Mouse (Mus musculus) MEL (cell line): ENCODE measurements around the gene Olfr370.

Experiments
- CHD2 ChIP-seq: IDR thresholded peaks from 2 replicates; pipeline ENCODE4 v1.6.1; 2011; ENCODE audit warnings: low read length, improper control_type of control experiment
- CTCF ChIP-seq, 3 experiments: IDR thresholded peaks in 2 of 3; conservative IDR thresholded peaks in 1 of 3; 2 replicates each; pipeline ENCODE4 v1.5.1; 2011 to 2012; ENCODE audit warnings: low read length in 3 of 3, low read depth in 2 of 3, mild to moderate bottlenecking in 2 of 3, improper control_type of control experiment in 1 of 3, inconsistent platforms in 1 of 3, mixed read lengths in 1 of 3, moderate library complexity in 1 of 3; ENCODE audit not compliant: control insufficient read depth in 1 of 3, insufficient read depth in 1 of 3, poor library complexity in 1 of 3, severe bottlenecking in 1 of 3
- ELF1 ChIP-seq: IDR thresholded peaks from 2 replicates; pipeline ENCODE4 v1.6.1; 2014; ENCODE audit warnings: low read depth, mild to moderate bottlenecking, inconsistent platforms, low read length, improper control_type of control experiment, moderate library complexity
- ETS1 ChIP-seq: IDR thresholded peaks from 2 replicates; pipeline ENCODE4 v1.6.1; 2012; ENCODE audit warnings: low read depth, mild to moderate bottlenecking, inconsistent platforms, low read length, improper control_type of control experiment, moderate library complexity
- HCFC1 ChIP-seq: IDR thresholded peaks from 2 replicates; pipeline ENCODE4 v1.6.1; 2012; ENCODE audit warnings: low read depth, mild to moderate bottlenecking, inconsistent platforms, low read length, improper control_type of control experiment, moderate library complexity
- MAX ChIP-seq: IDR thresholded peaks from 2 replicates; pipeline ENCODE4 v1.6.1; 2011; ENCODE audit warnings: low read length, improper control_type of control experiment
- MYC ChIP-seq: IDR thresholded peaks from 2 replicates; pipeline ENCODE4 v1.6.1; 2011; ENCODE audit warnings: low read depth, mild to moderate bottlenecking, low read length, improper control_type of control experiment, moderate library complexity
- POLR2A ChIP-seq, 2 experiments: IDR thresholded peaks; 2 replicates each; pipeline ENCODE4 v1.6.1; 2011 to 2012; ENCODE audit warnings: low read length in 2 of 2, mild to moderate bottlenecking in 2 of 2, control low read depth in 1 of 2, improper control_type of control experiment in 1 of 2, low read depth in 1 of 2, moderate library complexity in 1 of 2; ENCODE audit not compliant: control insufficient read depth in 1 of 2, insufficient read depth in 1 of 2, poor library complexity in 1 of 2
- POLR2AphosphoS2 ChIP-seq: IDR thresholded peaks from 2 replicates; pipeline ENCODE4 v1.6.1; 2011; ENCODE audit warnings: low read length, improper control_type of control experiment
- RAD21 ChIP-seq: IDR thresholded peaks from 2 replicates; pipeline ENCODE4 v1.6.1; 2011; ENCODE audit warnings: mild to moderate bottlenecking, low read depth, low read length, improper control_type of control experiment
- RCOR1 ChIP-seq: IDR thresholded peaks from 2 replicates; pipeline ENCODE4 v1.6.1; 2012; ENCODE audit warnings: low read depth, mild to moderate bottlenecking, inconsistent platforms, low read length, improper control_type of control experiment
- USF1 ChIP-seq: IDR thresholded peaks from 2 replicates; pipeline ENCODE4 v1.6.1; 2014; ENCODE audit warnings: low read depth, mild to moderate bottlenecking, inconsistent platforms, low read length, improper control_type of control experiment, moderate library complexity
- USF2 ChIP-seq, 2 experiments: IDR thresholded peaks; 2 replicates each; pipeline ENCODE4 v1.6.1; 2011 to 2012; ENCODE audit warnings: improper control_type of control experiment in 2 of 2, low read length in 2 of 2, borderline replicate concordance in 1 of 2, inconsistent platforms in 1 of 2, low read depth in 1 of 2, mild to moderate bottlenecking in 1 of 2; ENCODE audit not compliant: insufficient read depth in 1 of 2
- ZKSCAN1 ChIP-seq: IDR thresholded peaks from 2 replicates; pipeline ENCODE4 v1.6.1; 2012; ENCODE audit warnings: low read depth, mild to moderate bottlenecking, inconsistent platforms, low read length, improper control_type of control experiment, moderate library complexity

GRCm38 (mm10) chr8:83580826-83581225, 45.2 kb downstream of the Olfr370 start:
- TF ChIP-seq HCFC1 (no peak), USF1 (no peak), USF2 (IDR thresholded peaks at IDR 0.05; ENCODE audit: borderline replicate concordance in 1 of 2, insufficient read depth in 1 of 2, low read depth in 1 of 2, low read length in 2 of 2) (no peak), CTCF (IDR thresholded peaks at IDR 0.05 in 2 of 3, conservative IDR thresholded peaks at IDR 0.05 in 1 of 3; ENCODE audit: control insufficient read depth in 1 of 3, insufficient read depth in 1 of 3, low read depth in 2 of 3, low read length in 3 of 3, poor library complexity in 1 of 3, severe bottlenecking in 1 of 3) (no peak), ETS1 (no peak), MYC (no peak), RAD21 (no peak), POLR2AphosphoS2 (no peak), POLR2A (IDR thresholded peaks at IDR 0.05; ENCODE audit: control insufficient read depth in 1 of 2, insufficient read depth in 1 of 2, low read depth in 1 of 2, low read length in 2 of 2, poor library complexity in 1 of 2) (no peak), ZKSCAN1 (no peak), MAX (no peak), RCOR1 (no peak), ELF1 (no peak), CHD2 (no peak)
